Mouse (Mus musculus) right cerebral cortex, adult 2 months (tissue): ENCODE measurements at regions not wholly inside any gene's neighbourhood (a gene's known extent, or its start where the extent isn't known, plus 50 kb on each side); places are given as distances from the start of the nearest gene placed in this dataset.

Experiments used
- DNase-seq, 2 experiments: peaks; one replicate each; pipeline ENCODE4 v3.0.0; 2021 to 2022; ENCODE audit warnings: low spot score in 2 of 2

DNA sequence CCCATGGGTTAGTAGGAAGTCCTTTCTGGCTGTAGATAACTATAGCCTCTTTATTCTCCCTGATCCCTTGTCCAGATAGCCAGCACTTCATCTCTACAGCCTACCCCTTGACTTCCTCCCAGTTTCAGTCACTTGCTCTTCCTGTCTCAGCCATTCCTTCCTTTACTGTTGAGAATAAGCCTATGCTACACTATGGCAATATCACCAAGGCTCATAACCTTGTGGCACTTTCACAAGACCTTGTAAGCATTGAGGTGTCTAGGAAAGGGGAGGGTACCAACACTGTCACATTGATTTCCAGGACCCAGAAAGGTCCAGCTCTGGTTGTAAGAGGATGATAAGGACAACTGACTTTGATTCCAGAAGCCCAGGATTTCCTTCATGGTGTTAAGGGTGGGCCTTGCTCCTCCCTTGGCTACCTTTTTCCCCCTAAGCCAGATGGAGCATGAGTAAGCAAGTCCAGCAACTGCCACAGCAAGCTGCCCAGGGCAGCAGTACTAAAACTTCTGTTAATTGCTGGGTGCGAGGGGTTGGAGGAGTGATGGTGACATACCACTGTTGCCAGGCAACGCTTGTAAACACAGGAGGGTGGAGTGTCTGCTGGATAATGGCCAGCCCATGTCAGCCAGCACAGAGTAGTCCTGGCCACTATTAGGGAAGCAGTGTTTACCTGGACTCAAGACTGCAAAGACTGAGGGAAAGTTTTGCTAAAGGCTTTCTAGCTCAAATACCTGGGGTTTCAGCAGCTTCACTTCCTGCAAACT is 75.7 kb downstream of the Ankrd16 start:
- no peak for DNase-seq

DNA sequence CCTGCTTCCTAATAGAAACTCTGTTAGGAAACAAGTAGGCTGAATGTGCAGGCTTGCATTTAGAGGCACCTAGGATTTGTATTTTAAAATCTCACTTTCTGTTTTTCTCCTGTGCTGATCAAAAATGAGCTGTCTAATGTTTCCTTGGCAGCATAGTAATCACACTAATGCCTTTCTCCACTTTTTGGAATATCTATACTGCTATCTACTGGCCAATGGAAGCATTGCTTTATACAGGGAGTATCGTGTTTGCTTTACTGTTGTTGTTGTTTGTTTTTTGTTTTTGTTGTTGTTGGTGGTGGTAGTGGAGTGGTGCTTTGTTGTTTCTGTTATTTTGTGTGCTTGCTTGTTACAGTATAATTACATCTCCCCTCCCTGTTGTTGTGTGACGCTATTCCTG is 92.3 kb downstream of the Ankrd16 start:
- no peak for DNase-seq

DNA sequence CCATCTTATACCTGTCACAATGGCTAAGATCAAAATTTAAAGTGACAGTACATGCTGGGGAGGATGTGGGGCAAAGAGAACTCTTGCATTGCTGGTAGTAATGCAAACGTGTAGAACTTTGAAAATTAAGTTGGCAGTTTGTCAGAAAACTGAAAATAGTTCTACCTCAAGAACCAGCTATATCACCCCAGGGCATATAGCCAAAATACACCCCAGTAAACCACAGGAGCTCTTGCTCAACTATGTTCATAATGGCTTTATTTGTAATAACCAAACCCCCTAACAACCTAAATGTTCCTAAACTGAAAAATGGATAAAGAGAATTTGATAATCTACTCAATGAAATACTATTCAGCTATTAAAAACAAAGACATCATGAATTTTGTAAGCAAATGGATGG is 102.3 kb downstream of the Ankrd16 start:
- no peak for DNase-seq

DNA sequence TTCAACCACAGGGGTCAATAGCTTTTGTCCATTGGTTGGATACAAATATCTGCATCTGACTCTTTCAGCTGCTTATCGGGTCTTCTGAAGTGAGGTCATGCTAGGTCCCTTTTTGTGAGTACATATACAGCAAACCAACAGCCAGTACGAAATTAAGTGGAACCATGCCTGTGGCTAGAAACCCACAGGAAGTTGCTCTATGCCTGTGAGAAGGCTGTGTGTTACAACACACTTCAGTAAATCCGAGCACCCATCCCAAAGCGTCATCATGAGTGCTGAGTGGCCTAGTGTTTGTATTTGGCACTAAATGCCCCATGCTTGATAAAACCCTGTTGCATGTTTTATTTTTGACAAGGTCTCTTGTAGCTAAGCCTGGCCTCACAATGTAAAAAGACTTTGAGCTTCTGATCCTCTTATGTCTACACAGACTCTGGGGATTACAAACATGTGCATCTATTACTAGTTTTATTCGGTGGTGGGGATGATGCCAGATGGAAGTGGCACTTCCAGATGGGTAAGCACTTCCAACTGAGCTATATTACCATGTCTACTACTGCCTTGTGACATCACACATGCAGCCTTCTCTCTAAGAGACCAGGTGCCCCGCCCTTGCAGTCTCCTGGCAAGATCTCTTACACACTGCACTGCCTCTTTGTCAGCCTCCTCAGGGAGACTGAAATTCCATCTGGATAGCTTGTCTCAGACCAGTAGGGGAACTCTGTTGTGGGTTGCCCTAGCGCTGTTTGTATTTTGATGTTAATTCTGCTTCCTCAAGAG is 117.3 kb downstream of the Ankrd16 start:
- DNase-seq: no peak

DNA sequence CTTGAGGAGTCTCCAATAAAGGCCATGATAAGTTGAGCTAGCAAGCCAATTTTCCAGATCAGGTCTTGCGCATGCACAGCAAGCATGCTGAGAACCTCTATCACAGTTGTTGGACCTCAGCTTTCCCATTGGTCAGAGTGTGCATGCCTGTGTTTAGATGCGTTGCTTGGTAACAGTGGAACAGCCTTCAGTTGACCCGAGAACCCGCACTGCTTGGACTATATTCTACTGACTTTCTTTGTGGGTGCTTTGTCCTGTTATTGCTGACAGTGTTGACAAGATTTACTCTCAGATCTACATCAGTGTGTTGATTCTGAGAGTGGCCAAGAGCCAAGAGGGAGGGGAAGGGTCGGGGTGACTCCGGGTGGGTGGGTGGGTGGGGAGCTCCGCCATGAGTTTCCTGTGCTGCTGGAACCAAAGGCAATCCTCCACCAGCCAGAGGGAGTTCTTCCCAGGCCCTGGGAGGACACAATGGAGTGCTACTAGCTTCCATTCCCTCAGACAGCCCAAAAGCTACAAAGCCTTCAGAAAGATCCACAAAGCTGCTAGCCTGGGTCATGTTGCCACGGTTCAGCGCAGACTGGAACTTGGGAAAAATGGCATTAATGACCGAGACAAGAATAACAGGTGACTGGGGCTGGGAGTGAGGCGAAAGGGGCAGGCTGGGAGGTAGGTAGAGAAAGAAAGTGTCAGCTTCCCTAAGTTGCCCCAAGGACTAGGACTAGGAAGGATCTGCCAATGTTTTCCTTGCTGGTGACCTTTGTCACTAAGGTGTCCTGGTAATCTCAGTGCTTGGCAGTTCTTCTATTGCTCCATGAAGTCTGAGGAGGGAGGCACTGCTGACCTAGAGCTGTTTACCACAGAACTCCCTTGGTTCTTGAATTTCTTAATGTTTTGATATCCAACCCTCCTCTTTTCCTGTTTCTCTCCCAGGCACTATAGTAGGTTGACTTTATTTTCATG is 122.3 kb downstream of the Ankrd16 start:
- DNase-seq: no peak

DNA sequence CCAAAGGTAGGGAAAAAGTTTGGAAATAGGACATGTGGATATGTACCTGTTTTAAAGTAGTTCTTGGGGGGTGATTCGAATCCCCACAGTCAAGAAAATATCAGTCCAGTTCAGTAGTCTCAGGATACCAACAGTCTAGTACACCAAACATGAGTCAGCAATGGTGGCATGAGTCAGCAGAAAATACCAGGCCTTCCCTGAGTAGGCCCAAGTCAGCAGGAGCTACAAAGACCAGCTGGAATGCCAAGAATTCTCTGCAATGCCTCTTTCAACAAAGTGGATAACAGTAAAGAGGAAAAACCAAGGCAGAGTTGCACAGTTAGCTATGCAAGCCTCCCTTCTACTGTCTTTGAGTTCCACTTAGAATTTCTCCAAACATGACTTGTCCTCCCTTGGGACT is 137.1 kb downstream of the Ankrd16 start:
- DNase-seq: no peak

DNA sequence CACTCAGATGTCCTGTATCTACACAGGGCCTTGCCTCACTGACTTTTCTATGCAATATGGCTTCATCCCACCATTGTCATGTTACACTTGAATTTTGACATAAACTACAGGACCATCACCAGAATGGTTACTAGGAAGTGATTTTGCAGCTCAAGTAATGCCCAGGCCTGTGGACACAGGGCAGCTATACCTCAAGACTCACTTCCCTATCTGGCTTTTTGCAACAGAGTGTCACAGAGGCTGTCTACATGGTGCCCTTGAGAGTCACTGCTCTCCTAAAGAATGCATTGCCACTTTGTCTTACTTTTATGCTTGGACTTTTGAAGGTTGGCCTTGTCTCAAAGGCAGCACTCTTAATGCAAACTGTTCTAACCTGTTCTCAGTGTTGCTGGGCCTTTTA is 139.7 kb downstream of the Ankrd16 start:
- DNase-seq: no peak

DNA sequence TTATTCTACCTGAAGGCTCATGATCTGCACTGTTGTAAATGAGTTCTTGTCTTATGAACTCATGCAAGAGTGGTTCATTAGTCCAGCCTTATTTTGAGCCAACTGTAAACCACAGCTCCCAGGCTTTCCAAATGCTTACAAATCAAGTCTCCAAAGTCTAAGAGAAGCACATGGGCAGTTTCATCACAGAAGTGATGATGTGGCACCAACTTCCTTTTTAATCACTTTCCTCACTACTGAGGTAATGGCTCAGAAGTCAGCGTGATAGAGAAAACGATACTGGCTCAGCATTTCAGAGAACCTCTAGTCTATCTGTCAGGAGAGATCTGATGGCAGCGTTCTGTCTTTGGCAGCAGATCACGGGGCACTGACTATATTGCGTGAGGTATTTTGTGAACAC is 140.4 kb downstream of the Ankrd16 start:
- no peak for DNase-seq

DNA sequence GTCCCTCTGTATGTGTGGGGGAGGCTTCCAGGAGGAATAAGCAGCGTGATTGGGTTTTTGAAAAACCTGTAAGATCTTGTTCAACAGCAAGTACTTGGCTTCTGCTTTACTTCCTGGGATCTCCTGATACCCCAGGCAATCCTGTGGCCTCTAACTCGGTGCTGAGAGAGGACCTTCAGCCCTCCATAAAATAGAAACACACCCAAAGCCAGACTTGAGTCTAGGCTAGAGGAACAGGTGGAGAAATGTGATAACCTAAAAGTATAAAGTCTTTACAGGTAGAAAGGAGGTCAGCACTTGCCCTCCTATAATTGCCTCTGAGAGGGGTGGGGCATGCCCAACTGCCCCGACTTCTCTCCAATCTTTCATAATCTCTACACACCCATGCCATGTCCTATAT is 183.1 kb downstream of the Ankrd16 start:
- no peak for DNase-seq

DNA sequence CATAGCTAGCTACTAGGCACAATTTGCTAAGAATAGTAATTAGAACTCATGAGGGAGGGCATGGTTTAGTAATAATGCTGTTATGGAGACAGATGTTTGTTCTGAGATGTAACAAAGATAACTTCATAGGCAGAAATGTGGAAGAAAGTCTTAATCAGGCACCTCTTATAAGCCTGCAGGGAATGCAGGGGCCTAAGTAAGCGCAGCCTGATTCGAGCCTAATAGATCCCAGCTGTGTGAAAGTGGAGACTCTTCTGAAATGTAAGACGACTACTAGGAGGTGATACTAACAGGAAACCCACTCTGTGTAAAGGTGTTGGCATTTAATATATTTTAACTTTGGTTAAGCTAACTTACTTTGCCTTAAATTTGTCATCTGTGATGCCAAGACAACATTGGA is 187.7 kb downstream of the Ankrd16 start:
- no peak for DNase-seq

DNA sequence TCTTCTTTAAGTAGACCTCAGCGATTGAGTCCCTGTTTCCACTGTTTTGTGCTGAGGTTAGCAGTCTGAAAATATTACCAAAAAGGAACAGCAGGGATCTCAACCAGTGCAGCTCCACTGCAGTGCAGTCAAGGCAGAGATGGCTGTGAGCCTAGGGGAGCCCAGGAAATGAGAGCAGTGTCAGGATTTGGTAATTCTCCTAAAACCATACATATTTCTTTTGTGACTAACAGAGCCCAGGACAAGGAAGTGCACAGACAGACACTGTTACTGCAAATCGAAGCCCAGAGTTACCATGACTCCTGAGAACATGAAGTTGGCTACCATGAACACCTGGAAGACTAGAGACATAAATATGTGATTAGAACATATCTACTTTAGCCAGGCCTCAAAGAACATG is 189.3 kb downstream of the Ankrd16 start:
- DNase-seq: no peak

DNA sequence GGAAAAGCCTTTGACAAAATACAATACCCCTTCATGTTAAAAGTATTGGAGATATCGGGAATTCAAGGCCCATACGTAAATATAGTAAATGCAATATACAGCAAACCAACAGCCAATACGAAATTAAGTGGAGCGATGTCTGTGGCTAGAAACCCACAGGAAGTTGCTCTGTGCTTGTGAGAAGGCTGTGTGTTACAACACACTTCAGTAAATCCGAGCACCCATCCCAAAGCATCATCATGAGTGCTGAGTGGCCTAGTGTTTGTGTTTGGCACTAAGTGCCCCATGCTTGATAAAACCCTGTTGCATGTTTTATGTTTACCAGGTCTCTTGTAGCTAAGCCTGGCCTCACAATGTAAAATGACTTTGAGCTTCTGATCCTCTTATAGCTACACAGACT is 194.3 kb downstream of the Ankrd16 start:
- no peak for DNase-seq

DNA sequence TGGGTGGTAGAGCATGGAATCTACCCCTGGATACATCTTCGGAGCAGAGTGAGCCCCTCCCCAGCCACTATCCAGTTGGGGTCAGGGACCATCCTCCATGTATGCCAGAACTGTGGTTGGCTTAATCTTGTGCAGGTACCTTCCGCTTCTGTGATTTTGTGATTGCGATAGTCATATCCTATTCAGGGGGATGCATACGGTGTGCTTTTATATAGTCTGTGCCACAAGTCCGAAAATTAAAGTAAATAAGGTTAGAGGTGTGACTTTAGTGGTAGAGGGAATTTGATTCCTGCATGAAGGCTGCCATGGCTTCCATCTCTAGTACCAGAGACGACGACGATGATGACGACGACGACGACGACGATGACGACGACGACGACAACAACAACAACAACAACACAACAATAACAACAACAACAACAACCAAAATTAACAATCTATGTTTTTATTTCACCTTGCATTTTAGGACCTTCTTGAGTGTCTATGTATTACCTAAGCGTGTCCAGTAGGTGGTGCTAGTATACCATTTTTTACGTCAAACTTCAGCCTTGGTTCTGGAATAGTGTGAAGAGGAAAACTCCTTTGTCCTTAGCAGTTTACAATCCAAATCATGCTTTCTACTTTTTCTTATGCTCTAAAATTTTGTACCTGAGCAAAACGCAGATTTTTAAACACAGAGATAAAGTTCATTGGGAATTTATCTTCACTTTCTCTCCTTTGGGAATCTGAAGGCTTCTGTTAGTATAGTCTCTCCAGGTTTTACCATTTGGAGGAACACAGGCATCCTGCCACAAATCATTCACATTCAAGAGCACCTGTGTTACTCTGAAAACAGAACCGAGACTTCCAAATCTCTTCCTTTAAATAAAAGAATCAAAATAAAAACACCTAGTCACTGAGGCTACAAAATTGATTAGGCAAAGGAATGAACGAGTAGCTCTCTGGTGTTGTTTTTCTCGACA is 224.5 kb downstream of the Ankrd16 start:
- peak in 1 of 2 experiments; percentile 19 for DNase-seq

DNA sequence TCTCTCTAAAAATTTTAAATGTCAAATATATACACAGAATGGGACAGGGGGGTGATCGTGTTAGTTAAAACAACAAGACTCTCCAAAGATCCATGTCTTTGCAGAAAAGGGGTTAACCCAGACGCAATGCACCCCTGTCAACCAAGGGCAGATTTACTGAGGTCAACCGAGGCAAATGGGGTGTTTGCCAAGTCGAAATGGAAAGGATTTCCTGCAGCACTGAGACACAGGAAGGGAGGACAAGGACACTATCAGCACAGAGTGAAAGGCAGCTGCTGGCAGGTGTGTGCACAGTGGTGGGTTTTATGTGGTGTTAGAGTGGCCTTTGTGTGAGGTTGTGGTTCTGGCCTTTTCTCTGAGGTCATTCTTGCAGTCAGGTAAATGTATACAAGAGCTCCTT is 226.7 kb downstream of the Ankrd16 start:
- no peak for DNase-seq

DNA sequence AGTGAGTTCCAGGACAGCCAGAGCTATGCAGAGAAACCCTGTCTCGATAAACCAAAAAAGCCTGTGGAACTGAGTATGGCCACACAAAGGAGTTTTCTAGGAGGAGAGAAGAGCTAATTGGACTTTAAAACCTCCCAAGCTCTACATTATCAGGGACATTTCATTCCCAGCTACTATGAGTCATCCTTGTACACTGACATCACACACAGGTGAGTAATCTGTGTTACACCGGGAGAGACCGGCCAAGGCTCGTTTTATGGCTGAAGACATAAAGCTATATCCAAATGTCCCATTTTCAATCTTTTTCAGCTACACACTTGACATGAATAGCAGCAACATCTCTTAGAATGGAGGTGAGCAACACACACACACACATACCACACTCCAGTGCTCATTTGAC is 229.5 kb downstream of the Ankrd16 start:
- DNase-seq: no peak

DNA sequence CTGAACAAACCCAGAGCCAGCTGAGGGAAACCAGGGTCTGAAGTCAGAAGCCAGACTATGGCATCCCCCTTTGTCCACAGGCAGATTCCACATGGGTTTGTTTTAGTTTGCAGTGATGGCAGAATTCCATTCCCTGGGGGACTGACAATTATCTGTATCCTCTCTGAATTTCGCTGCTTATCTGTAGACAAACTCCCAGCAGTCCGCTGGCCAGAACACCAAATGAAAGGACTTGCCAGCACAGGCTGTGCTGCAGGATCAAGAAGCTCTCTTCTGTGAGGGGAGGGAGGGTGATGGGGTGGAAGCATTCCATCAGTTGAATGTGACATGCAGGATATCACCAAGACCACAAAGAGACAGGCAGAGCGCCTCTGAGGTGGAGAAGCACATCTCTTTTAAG is 233.8 kb downstream of the Ankrd16 start:
- no peak for DNase-seq

DNA sequence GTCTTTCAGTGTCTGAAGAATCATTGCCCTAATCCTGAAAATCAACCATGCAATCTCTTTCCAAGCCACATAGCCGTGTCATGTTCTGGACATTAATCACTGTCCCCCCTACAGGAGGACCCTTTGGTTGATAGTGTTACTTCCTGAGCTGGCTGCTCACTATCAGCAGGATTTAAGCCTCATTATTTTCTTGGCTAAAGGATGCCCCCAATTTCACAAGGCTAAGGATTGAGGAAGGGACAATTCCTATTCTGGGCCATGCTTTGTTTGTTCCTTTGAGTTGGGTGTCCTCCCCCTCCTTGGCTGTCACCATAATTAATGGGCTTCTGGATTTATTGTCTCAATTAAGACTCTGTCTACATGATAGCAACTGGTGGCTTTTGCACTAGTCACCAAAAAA is 241.9 kb downstream of the Ankrd16 start:
- no peak for DNase-seq

DNA sequence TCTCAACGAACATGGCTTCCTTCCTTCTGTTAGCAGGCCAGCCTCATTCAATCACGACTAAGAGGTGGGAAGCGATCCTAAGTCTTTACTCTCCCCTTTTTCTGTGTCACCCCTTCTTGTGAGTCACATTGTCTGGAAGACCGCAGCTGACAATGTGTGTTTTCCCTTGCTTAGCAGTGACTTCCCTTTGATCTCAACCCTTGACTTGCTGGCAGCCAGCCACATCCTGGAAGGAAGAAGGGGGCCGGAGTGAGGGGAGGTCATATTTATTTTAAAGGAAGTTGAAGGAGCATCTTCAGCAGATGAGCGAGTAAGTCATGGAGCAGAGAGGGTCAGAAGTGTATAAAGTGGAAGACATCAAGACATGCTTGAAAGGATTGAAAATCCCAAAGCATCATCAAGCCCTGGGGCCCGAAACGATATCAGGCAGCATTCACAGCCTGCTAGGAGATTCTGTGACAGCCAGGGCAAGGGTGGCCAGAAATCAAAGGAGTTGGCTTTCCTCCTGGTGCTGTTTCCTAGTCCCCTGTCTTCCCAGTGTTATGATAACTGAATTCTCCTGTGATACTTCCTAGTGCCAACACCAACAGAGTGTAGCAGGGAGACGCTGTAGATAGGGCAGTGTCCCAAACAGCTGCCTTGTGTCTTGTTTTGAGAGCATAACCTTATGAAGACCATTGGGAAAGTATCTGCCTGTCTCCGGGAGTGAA is 245.9 kb downstream of the Ankrd16 start:
- no peak for DNase-seq

DNA sequence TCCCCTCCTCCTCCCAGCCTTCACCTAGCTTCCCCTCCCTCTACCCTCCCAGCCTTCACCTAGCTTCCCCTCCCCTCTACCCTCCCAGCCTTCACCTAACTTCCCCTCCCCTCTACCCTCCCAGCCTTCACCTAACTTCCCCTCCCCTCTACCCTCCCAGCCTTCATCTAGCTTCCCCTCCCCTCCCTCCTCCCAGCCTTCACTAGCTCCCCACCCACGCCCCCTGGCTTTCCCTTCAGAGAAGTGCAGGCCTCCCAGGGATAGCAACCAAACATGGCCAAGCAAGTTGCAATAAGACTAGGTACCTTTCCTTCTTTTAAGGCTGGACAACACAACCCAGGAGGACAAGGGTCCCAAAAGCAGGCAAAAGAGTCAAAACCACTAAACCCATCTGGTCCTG is 248.5 kb downstream of the Ankrd16 start:
- DNase-seq: no peak

DNA sequence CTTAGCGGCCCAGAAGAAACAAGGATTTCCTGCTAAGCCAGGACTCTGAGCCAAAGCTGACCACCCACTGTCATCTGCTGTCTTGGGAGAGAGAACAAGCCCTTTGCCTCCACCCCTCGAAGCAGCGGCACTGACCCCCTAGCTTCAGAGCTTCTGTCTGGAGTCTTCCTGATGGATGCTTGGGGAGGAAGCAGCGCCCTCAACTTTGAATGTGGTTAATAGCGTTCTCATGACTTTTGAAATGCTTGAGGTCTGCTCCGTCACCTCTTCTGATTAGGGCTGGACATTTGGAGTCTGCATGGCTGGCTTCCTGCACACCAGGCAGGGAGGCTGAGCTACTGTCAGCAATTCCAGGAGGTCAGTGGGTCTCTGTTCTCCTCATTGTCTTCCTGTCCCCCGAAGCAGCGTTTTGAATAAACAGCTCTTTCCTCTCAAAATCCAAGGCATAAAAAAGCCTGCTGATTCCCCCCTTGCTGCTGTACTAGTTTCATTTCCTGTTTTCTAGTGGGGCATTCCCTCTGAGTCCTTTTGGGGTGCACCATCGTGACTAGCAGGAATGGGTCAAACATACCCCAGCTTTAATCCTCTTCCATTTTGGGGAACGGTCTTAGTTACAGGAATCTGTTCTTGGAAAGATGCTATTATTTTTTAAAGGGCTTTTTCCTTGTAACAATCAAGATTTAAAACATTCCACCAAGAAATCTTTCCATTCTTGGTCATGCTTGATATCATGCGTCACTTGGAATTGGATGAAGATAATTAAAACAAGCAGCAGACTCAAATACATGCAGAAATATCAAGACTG is 256.0 kb downstream of the Ankrd16 start:
- no peak for DNase-seq
